Mouse (Mus musculus): ENCODE measurements at regions not wholly inside any gene's neighbourhood (a gene's known extent, or its start where the extent isn't known, plus 50 kb on each side); places are given as distances from the start of the nearest gene placed in this dataset.
A peak's percentile ranks its signal among the peaks of the same experiment; 100 is the strongest.

- Histone ChIP-seq H3K4me3 (peak overlapping the region; percentile 19; the same call in 1 of the 2 replicates), H3K4me1 (replicated peaks) (peaks cover 31% of the 10 kb centered on the region), H3K27ac (no peak overlapping the region), H3K4me2 (peak overlapping the region; percentile 55), H3K9ac (no peak overlapping the region), H3K27me3 (no peaks in the 10 kb centered on the region), H3K36me3 (no peaks in the 10 kb centered on the region), H3K9me3 (replicated peaks) (no peaks in the 10 kb centered on the region)
- peak; percentile 39; the same call in 1 of the 2 replicates for ATAC-seq (replicated peaks; ENCODE audit: insufficient number of reproducible peaks, insufficient read depth, low FRiP score, low read depth)
- 30% methylated on average over 10 of the region's 10 CpGs for WGBS
Observed at GRCm38 (mm10) chr8:23504704-23505103, 1093.5 kb downstream of the Mrps31 start.

- no peak overlapping the region for H3K9ac ChIP-seq
- no peaks in the 10 kb centered on the region for H3K27me3 ChIP-seq
- H3K36me3 ChIP-seq = no peaks in the 10 kb centered on the region
- WGBS = 73% methylated on average over 9 of the region's 9 CpGs
- no peak overlapping the region for H3K4me2 ChIP-seq
- peaks cover 31% of the 10 kb centered on the region for H3K4me1 ChIP-seq (replicated peaks)
- H3K4me3 ChIP-seq = no peak overlapping the region
- no peaks in the 10 kb centered on the region for H3K9me3 ChIP-seq (replicated peaks)
- ATAC-seq (replicated peaks; ENCODE audit: insufficient number of reproducible peaks, insufficient read depth, low FRiP score, low read depth) = no peak
- no peak overlapping the region for H3K27ac ChIP-seq
Observed at GRCm38 (mm10) chr8:23505216-23505615, 1094.1 kb downstream of the Mrps31 start.

GRCm38 (mm10) chr8:23505966-23506365, 1094.8 kb downstream of the Mrps31 start:
- Histone ChIP-seq H3K27ac (no peak overlapping the region), H3K4me2 (no peak overlapping the region), H3K4me1 (replicated peaks) (peaks cover 36% of the 10 kb centered on the region), H3K36me3 (no peaks in the 10 kb centered on the region), H3K4me3 (no peak overlapping the region), H3K9ac (no peak overlapping the region), H3K9me3 (replicated peaks) (no peaks in the 10 kb centered on the region), H3K27me3 (no peaks in the 10 kb centered on the region)
- WGBS = 87% methylated on average over 4 of the region's 4 CpGs
- ATAC-seq (replicated peaks; ENCODE audit: insufficient number of reproducible peaks, insufficient read depth, low FRiP score, low read depth) = no peak

GRCm38 (mm10) chr8:23507661-23508060, 1096.5 kb downstream of the Mrps31 start:
- Histone ChIP-seq H3K9ac (no peak overlapping the region), H3K27me3 (no peaks in the 10 kb centered on the region), H3K27ac (peak overlapping the region; percentile 60), H3K4me3 (no peak overlapping the region), H3K36me3 (no peaks in the 10 kb centered on the region), H3K9me3 (replicated peaks) (no peaks in the 10 kb centered on the region), H3K4me1 (replicated peaks) (peaks cover 36% of the 10 kb centered on the region), H3K4me2 (no peak overlapping the region)
- no peak for ATAC-seq (replicated peaks; ENCODE audit: insufficient number of reproducible peaks, insufficient read depth, low FRiP score, low read depth)
- 28% methylated on average over 4 of the region's 4 CpGs for WGBS

- no peak overlapping the region for H3K27ac ChIP-seq
- H3K4me1 ChIP-seq (replicated peaks) = peaks cover 29% of the 10 kb centered on the region
- WGBS = 69% methylated on average over 5 of the region's 5 CpGs
Observed at GRCm38 (mm10) chr8:23510076-23510475, 1098.9 kb downstream of the Mrps31 start.

GRCm38 (mm10) chr8:23510561-23510960, 1099.4 kb downstream of the Mrps31 start:
- no peak overlapping the region; the same call in 1 of the 2 replicates for H3K27ac ChIP-seq
- WGBS = 38% methylated on average over 5 of the region's 5 CpGs

More at GRCm38 (mm10) chr8:23510076-23510475, 1098.9 kb downstream of the Mrps31 start:
- no peak overlapping the region for H3K9ac ChIP-seq
- H3K36me3 ChIP-seq = no peaks in the 10 kb centered on the region
- no peak overlapping the region for H3K4me2 ChIP-seq
- H3K9me3 ChIP-seq (replicated peaks) = no peaks in the 10 kb centered on the region
- no peak overlapping the region for H3K4me3 ChIP-seq
- H3K27me3 ChIP-seq = no peaks in the 10 kb centered on the region
- no peak for ATAC-seq (replicated peaks; ENCODE audit: insufficient number of reproducible peaks, insufficient read depth, low FRiP score, low read depth)

GRCm38 (mm10) chr8:23511264-23511663, 1100.1 kb downstream of the Mrps31 start:
- Histone ChIP-seq H3K4me1 (replicated peaks) (peaks cover 24% of the 10 kb centered on the region), H3K9me3 (replicated peaks) (no peaks in the 10 kb centered on the region), H3K36me3 (no peaks in the 10 kb centered on the region), H3K4me3 (no peak overlapping the region), H3K4me2 (no peak overlapping the region), H3K27me3 (no peaks in the 10 kb centered on the region), H3K9ac (no peak overlapping the region), H3K27ac (no peak overlapping the region)
- no peak for ATAC-seq (replicated peaks; ENCODE audit: insufficient number of reproducible peaks, insufficient read depth, low FRiP score, low read depth)
- 70% methylated on average over 1 of the region's 1 CpGs for WGBS

More at GRCm38 (mm10) chr8:23510561-23510960, 1099.4 kb downstream of the Mrps31 start:
- H3K36me3 ChIP-seq = no peaks in the 10 kb centered on the region
- H3K9ac ChIP-seq = no peak overlapping the region
- H3K9me3 ChIP-seq (replicated peaks) = no peaks in the 10 kb centered on the region
- no peak overlapping the region for H3K4me2 ChIP-seq
- no peak overlapping the region for H3K4me3 ChIP-seq
- no peaks in the 10 kb centered on the region for H3K27me3 ChIP-seq
- H3K4me1 ChIP-seq (replicated peaks) = peaks cover 24% of the 10 kb centered on the region
- ATAC-seq (replicated peaks; ENCODE audit: insufficient number of reproducible peaks, insufficient read depth, low FRiP score, low read depth) = no peak

GRCm38 (mm10) chr8:23511792-23512191, 1100.6 kb downstream of the Mrps31 start:
- WGBS = 91% methylated on average over 6 of the region's 6 CpGs
- no peak overlapping the region for H3K9ac ChIP-seq
- ATAC-seq (replicated peaks; ENCODE audit: insufficient number of reproducible peaks, insufficient read depth, low FRiP score, low read depth) = no peak

GRCm38 (mm10) chr8:23516469-23516868, 1105.3 kb downstream of the Mrps31 start:
- Histone ChIP-seq H3K9ac (no peak overlapping the region), H3K9me3 (replicated peaks) (no peaks in the 10 kb centered on the region), H3K27me3 (no peaks in the 10 kb centered on the region), H3K4me3 (no peak overlapping the region), H3K27ac (no peak overlapping the region), H3K4me2 (no peak overlapping the region), H3K36me3 (no peaks in the 10 kb centered on the region), H3K4me1 (replicated peaks) (no peaks in the 10 kb centered on the region)
- WGBS = 57% methylated on average over 2 of the region's 2 CpGs
- ATAC-seq (replicated peaks; ENCODE audit: insufficient number of reproducible peaks, insufficient read depth, low FRiP score, low read depth) = no peak

More at GRCm38 (mm10) chr8:23511792-23512191, 1100.6 kb downstream of the Mrps31 start:
- no peaks in the 10 kb centered on the region for H3K36me3 ChIP-seq
- no peaks in the 10 kb centered on the region for H3K27me3 ChIP-seq
- H3K9me3 ChIP-seq (replicated peaks) = no peaks in the 10 kb centered on the region
- peaks cover 24% of the 10 kb centered on the region for H3K4me1 ChIP-seq (replicated peaks)
- H3K4me2 ChIP-seq = no peak overlapping the region
- no peak overlapping the region for H3K27ac ChIP-seq
- no peak overlapping the region for H3K4me3 ChIP-seq

GRCm38 (mm10) chr8:23531551-23532142, 1120.5 kb downstream of the Mrps31 start:
- H3K36me3 ChIP-seq = no peaks in the 10 kb centered on the region
- no peak overlapping the region for H3K4me3 ChIP-seq
- H3K4me2 ChIP-seq = no peak overlapping the region
- no peak for ATAC-seq (replicated peaks; ENCODE audit: insufficient number of reproducible peaks, insufficient read depth, low FRiP score, low read depth)
- 0 out of 2 replicates have a peak, but pooled peaks cover 8% of the 10 kb centered on the region for H3K4me1 ChIP-seq (replicated peaks)
- no peaks in the 10 kb centered on the region for H3K9me3 ChIP-seq (replicated peaks)
- H3K27me3 ChIP-seq = no peaks in the 10 kb centered on the region
- WGBS = 48% methylated on average over 10 of the region's 10 CpGs
- H3K27ac ChIP-seq = no peak overlapping the region
- H3K9ac ChIP-seq = no peak overlapping the region

- peaks cover 15% of the 10 kb centered on the region; the same call in 1 of the 2 replicates for H3K4me1 ChIP-seq (replicated peaks)
- no peak overlapping the region for H3K27ac ChIP-seq
- 68% methylated on average over 7 of the region's 7 CpGs for WGBS
- no peaks in the 10 kb centered on the region for H3K27me3 ChIP-seq
- no peaks in the 10 kb centered on the region for H3K36me3 ChIP-seq
- H3K4me3 ChIP-seq = no peak overlapping the region
- ATAC-seq (replicated peaks; ENCODE audit: insufficient number of reproducible peaks, insufficient read depth, low FRiP score, low read depth) = no peak
- no peak overlapping the region for H3K4me2 ChIP-seq
- no peak overlapping the region for H3K9ac ChIP-seq
- H3K9me3 ChIP-seq (replicated peaks) = no peaks in the 10 kb centered on the region
Observed at GRCm38 (mm10) chr8:23537681-23538359, 1126.7 kb downstream of the Mrps31 start.
